Mouse (Mus musculus) hindbrain, embryonic 13.5 days (tissue): ENCODE measurements at regions not wholly inside any gene's neighbourhood (a gene's known extent, or its start where the extent isn't known, plus 50 kb on each side); places are given as distances from the start of the nearest gene placed in this dataset.

Source experiments
- ATAC-seq: fragments of 200-750 bp; cut with Nextera tagmentation; 2 replicates; pipeline ENCODE4 v1.8.0; 2017; ENCODE audit warnings: moderate TSS enrichment; ENCODE audit not compliant: low FRiP score
- H3K27ac ChIP-seq: fragments of 300-500 bp; sonication (generic); 2 replicates; pipeline ENCODE4 v1.5.1; 2015; ENCODE audit warnings: inconsistent platforms, mild to moderate bottlenecking, moderate library complexity
- H3K27me3 ChIP-seq: fragments of 300-500 bp; sonication (generic); 2 replicates; pipeline ENCODE4 v1.6.1; 2015; ENCODE audit warnings: mild to moderate bottlenecking, inconsistent platforms
- H3K36me3 ChIP-seq: fragments of 300-500 bp; sonication (generic); 2 replicates; pipeline ENCODE4 v1.6.1; 2015; ENCODE audit warnings: mild to moderate bottlenecking, inconsistent platforms
- H3K4me1 ChIP-seq: fragments of 300-500 bp; sonication (generic); replicated peaks from 2 replicates; pipeline ENCODE4 v1.6.1; 2015; ENCODE audit warnings: inconsistent platforms
- H3K4me2 ChIP-seq: fragments of 300-500 bp; sonication (generic); 2 replicates; pipeline ENCODE4 v1.6.1; 2015; ENCODE audit warnings: inconsistent platforms, mild to moderate bottlenecking, moderate library complexity
- H3K4me3 ChIP-seq: fragments of 300-500 bp; sonication (generic); 2 replicates; pipeline ENCODE4 v1.5.1; 2015; ENCODE audit warnings: mild to moderate bottlenecking, inconsistent platforms
- H3K9ac ChIP-seq: fragments of 300-500 bp; sonication (generic); 2 replicates; pipeline ENCODE4 v1.6.1; 2015; ENCODE audit warnings: mild to moderate bottlenecking, inconsistent platforms
- H3K9me3 ChIP-seq: fragments of 300-500 bp; sonication (generic); 2 replicates; pipeline ENCODE4 v1.6.1; 2016; ENCODE audit warnings: inconsistent platforms
- WGBS: fragments of 180-500 bp; shearing (Covaris S2); methylation state at CpG from one replicate; pipeline ENCODE4 v1.1.7; 2015; 5-methylcytosine and 5-hydroxymethylcytosine counted together

GRCm38 (mm10) chr1:23645093-23645492 is 116.5 kb upstream of the B3gat2 start:
- 91% methylated on average over 2 of the region's 2 CpGs for WGBS
- H3K9ac ChIP-seq = no peak overlapping the region
- no peak overlapping the region for H3K4me3 ChIP-seq
- no peaks in the 10 kb centered on the region for H3K27me3 ChIP-seq
- no peak for ATAC-seq
- H3K4me2 ChIP-seq = no peak overlapping the region
- no peaks in the 10 kb centered on the region for H3K36me3 ChIP-seq
- peaks cover 9% of the 10 kb centered on the region; the same call in 1 of the 2 replicates for H3K4me1 ChIP-seq
- no peak overlapping the region for H3K27ac ChIP-seq
- no peaks in the 10 kb centered on the region for H3K9me3 ChIP-seq

DNA sequence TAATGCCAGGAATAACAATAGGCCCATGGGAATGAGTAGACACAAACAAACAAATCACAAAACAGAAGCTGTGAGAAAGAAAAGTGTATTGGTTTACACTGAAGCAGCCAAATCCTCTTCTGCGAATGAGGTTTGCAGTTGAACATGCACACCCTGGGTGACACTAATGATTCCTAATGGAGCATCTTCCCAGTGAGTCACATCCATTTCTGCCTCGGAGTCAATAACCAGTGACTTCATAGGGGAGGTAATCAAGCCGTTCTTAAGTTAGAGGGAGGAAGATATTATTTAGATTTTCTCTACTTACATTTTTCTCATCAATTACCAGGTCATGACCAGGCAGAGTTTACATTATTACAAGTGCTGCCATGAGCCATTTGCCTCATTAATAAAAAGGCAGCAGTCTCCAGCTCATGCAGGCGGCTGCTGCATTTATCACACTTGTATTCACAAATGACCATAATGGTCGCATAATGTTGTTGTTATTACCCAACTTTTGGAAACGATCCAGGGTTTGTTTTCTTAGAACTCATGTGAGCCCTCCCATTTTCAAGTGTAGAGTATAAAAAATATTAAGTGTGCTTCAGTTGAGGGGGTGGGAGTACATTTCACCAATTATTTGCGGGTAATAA is 112.6 kb upstream of the B3gat2 start:
- no peak overlapping the region for H3K9ac ChIP-seq
- peak; percentile 57; the same call in 1 of the 2 replicates for ATAC-seq
- no peaks in the 10 kb centered on the region for H3K9me3 ChIP-seq
- no peaks in the 10 kb centered on the region for H3K27me3 ChIP-seq
- no peak overlapping the region for H3K4me3 ChIP-seq
- no peak overlapping the region for H3K27ac ChIP-seq
- no peak overlapping the region for H3K4me2 ChIP-seq
- peaks cover 9% of the 10 kb centered on the region; the same call in 1 of the 2 replicates for H3K4me1 ChIP-seq
- H3K36me3 ChIP-seq = no peaks in the 10 kb centered on the region
- WGBS = 66% methylated on average over 7 of the region's 7 CpGs

DNA sequence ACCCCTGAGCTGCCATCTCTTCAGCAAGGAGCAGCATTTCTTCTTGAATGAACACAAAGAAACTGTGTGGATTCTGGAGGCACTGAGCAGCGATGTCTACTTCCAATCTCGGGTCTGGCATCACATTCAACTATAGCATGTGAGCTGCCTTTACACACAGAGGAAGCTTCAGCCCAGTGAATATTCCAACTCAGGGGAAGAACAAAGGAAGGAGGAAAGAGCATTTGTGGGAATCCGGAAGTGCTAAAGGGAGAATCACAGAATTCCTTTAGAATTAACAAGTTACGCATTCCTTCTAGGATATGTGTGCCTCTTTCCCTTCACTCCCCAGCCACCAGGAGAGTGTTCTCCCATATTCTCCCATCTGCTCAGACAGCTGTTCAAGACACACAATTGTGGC is 111.7 kb upstream of the B3gat2 start:
- WGBS = 82% methylated on average over 4 of the region's 4 CpGs
- Histone ChIP-seq H3K4me3 (no peak overlapping the region), H3K9me3 (no peaks in the 10 kb centered on the region), H3K27ac (no peak overlapping the region), H3K36me3 (no peaks in the 10 kb centered on the region), H3K4me2 (no peak overlapping the region), H3K4me1 (peaks cover 9% of the 10 kb centered on the region; the same call in 1 of the 2 replicates), H3K9ac (no peak overlapping the region), H3K27me3 (no peaks in the 10 kb centered on the region)
- no peak for ATAC-seq

GRCm38 (mm10) chr1:23653628-23654027 is 107.9 kb upstream of the B3gat2 start:
- Histone ChIP-seq H3K36me3 (no peaks in the 10 kb centered on the region), H3K27me3 (no peaks in the 10 kb centered on the region), H3K9ac (no peak overlapping the region), H3K27ac (no peak overlapping the region), H3K4me2 (no peak overlapping the region), H3K4me1 (peaks cover 9% of the 10 kb centered on the region; the same call in 1 of the 2 replicates), H3K9me3 (no peaks in the 10 kb centered on the region), H3K4me3 (no peak overlapping the region)
- ATAC-seq = no peak
- 85% methylated on average over 4 of the region's 4 CpGs for WGBS

GRCm38 (mm10) chr1:23655768-23656167 is 105.8 kb upstream of the B3gat2 start:
- H3K27ac ChIP-seq = no peak overlapping the region
- 100% methylated on average over 1 of the region's 1 CpGs for WGBS
- no peak overlapping the region for H3K9ac ChIP-seq
- no peaks in the 10 kb centered on the region for H3K36me3 ChIP-seq
- no peaks in the 10 kb centered on the region; the same call in 1 of the 2 replicates for H3K9me3 ChIP-seq
- no peaks in the 10 kb centered on the region for H3K27me3 ChIP-seq
- H3K4me2 ChIP-seq = no peak overlapping the region
- H3K4me3 ChIP-seq = no peak overlapping the region
- no peak for ATAC-seq
- no peaks in the 10 kb centered on the region for H3K4me1 ChIP-seq

DNA sequence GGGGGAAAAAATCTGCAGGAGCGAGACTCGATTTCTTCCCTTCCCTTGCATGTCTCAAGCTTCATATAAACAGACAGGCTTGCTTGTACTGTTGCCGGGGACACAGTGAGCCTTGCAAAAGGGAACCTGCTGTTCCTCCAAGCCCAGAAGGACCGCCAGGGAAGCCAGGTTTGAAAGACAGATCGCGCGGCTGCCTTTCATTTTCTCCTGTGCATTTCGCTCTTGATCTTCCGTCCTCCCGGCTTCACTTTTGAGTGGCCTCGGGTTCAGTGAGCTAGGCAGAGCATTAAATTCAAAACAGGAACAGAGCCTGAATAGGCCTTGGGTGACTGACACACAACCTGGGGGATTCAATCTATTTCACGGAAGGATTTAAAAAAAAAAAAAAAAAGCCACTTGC is 105.3 kb upstream of the B3gat2 start:
- H3K36me3 ChIP-seq = no peaks in the 10 kb centered on the region
- no peak overlapping the region; the same call in 1 of the 2 replicates for H3K9ac ChIP-seq
- no peaks in the 10 kb centered on the region for H3K27me3 ChIP-seq
- no peak overlapping the region for H3K27ac ChIP-seq
- ATAC-seq = no peak
- no peak overlapping the region for H3K4me3 ChIP-seq
- no peaks in the 10 kb centered on the region; the same call in 1 of the 2 replicates for H3K9me3 ChIP-seq
- peak overlapping the region; percentile 29; the same call in 1 of the 2 replicates for H3K4me2 ChIP-seq
- H3K4me1 ChIP-seq = no peaks in the 10 kb centered on the region
- 51% methylated on average over 12 of the region's 12 CpGs for WGBS

GRCm38 (mm10) chr1:23656718-23657117 is 104.8 kb upstream of the B3gat2 start:
- WGBS = 62% methylated on average over 8 of the region's 8 CpGs
- Histone ChIP-seq H3K27me3 (no peaks in the 10 kb centered on the region), H3K4me1 (no peaks in the 10 kb centered on the region), H3K9ac (no peak overlapping the region), H3K4me3 (no peak overlapping the region), H3K9me3 (no peaks in the 10 kb centered on the region; the same call in 1 of the 2 replicates), H3K36me3 (no peaks in the 10 kb centered on the region), H3K27ac (no peak overlapping the region), H3K4me2 (peak overlapping the region; percentile 29; the same call in 1 of the 2 replicates)
- no peak for ATAC-seq

- peak; percentile 65; the same call in 1 of the 2 replicates for ATAC-seq
- Histone ChIP-seq H3K4me3 (no peak overlapping the region), H3K4me1 (peaks cover 7% of the 10 kb centered on the region), H3K9me3 (no peaks in the 10 kb centered on the region), H3K36me3 (no peaks in the 10 kb centered on the region), H3K9ac (no peak overlapping the region), H3K4me2 (no peak overlapping the region), H3K27me3 (no peaks in the 10 kb centered on the region), H3K27ac (peak overlapping the region; percentile 32; the same call in 1 of the 2 replicates)
- 50% methylated on average over 4 of the region's 4 CpGs for WGBS
These were observed 91.0 kb upstream of the B3gat2 start for GRCm38 (mm10) chr1:23670514-23670913.

DNA sequence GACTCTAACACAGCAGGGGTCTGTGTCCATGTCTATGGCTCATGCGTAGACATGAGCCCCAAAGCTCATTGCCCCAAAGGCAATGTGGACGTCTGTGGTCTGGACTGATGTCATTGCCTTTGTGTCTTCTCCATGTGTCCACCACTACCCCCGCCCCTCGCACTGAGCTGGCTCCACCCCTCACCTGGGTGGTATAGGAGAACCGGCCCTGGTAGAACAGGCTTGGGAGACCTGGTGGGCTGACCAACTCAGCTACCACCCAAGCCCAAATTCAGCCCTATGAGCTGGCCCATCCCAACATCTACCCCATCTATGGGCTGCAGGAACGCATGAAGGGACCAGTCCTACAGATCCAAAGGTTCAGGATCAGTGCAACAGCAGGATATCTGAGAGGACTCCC is 87.2 kb upstream of the B3gat2 start:
- Histone ChIP-seq H3K27ac (no peak overlapping the region), H3K4me3 (no peak overlapping the region), H3K27me3 (no peaks in the 10 kb centered on the region), H3K9ac (no peak overlapping the region), H3K36me3 (no peaks in the 10 kb centered on the region), H3K4me2 (no peak overlapping the region), H3K9me3 (no peaks in the 10 kb centered on the region), H3K4me1 (peaks cover 7% of the 10 kb centered on the region)
- peak; percentile 46; the same call in 1 of the 2 replicates for ATAC-seq
- WGBS = 89% methylated on average over 6 of the region's 6 CpGs

- no peaks in the 10 kb centered on the region for H3K36me3 ChIP-seq
- no peak overlapping the region for H3K4me2 ChIP-seq
- no peak overlapping the region for H3K27ac ChIP-seq
- H3K4me3 ChIP-seq = no peak overlapping the region
- WGBS = 90% methylated on average over 2 of the region's 2 CpGs
- no peaks in the 10 kb centered on the region for H3K4me1 ChIP-seq
- no peaks in the 10 kb centered on the region for H3K27me3 ChIP-seq
- no peaks in the 10 kb centered on the region for H3K9me3 ChIP-seq
- ATAC-seq = no peak
- H3K9ac ChIP-seq = no peak overlapping the region
These were observed 85.3 kb upstream of the B3gat2 start for GRCm38 (mm10) chr1:23676301-23676700.

GRCm38 (mm10) chr1:23689398-23689797 is 72.2 kb upstream of the B3gat2 start:
- peaks cover 4% of the 10 kb centered on the region; the same call in 1 of the 2 replicates for H3K4me1 ChIP-seq
- ATAC-seq = no peak
- H3K36me3 ChIP-seq = no peaks in the 10 kb centered on the region
- H3K27ac ChIP-seq = no peak overlapping the region
- no peaks in the 10 kb centered on the region for H3K9me3 ChIP-seq
- H3K4me2 ChIP-seq = no peak overlapping the region
- WGBS = 71% methylated on average over 7 of the region's 7 CpGs
- no peaks in the 10 kb centered on the region for H3K27me3 ChIP-seq
- H3K9ac ChIP-seq = no peak overlapping the region
- no peak overlapping the region for H3K4me3 ChIP-seq

DNA sequence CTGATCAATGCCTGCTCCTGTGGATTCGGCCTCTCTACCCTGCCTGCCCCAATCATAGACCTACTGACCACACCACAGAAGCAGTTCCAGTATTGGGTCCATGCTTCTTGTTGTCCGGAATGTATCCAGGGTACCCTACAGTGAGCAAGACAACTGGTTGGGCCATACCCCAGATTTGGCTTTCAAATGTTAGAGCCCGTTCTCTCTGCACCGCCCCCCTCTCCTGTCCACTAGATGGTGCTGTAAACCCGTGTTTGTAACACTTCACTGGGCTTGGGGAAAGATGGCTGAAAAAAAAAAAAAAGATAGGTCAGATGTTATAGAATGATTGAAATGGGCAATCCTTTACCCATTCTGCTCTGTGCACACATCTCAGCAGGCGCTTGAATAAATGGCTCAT is 56.1 kb upstream of the B3gat2 start:
- Histone ChIP-seq H3K27me3 (no peaks in the 10 kb centered on the region), H3K9me3 (no peaks in the 10 kb centered on the region), H3K4me3 (no peak overlapping the region), H3K4me1 (peaks cover 11% of the 10 kb centered on the region; the same call in 1 of the 2 replicates), H3K4me2 (no peak overlapping the region), H3K9ac (no peak overlapping the region), H3K27ac (no peak overlapping the region), H3K36me3 (no peaks in the 10 kb centered on the region)
- peak; percentile 80 for ATAC-seq
- WGBS = 22% methylated on average over 6 of the region's 6 CpGs

- WGBS = 32% methylated on average over 4 of the region's 4 CpGs
- Histone ChIP-seq H3K27ac (no peak overlapping the region), H3K27me3 (no peaks in the 10 kb centered on the region), H3K4me3 (no peak overlapping the region), H3K9me3 (no peaks in the 10 kb centered on the region), H3K4me1 (peaks cover 11% of the 10 kb centered on the region; the same call in 1 of the 2 replicates), H3K9ac (no peak overlapping the region), H3K4me2 (no peak overlapping the region), H3K36me3 (no peaks in the 10 kb centered on the region)
- ATAC-seq = peak; percentile 45; the same call in 1 of the 2 replicates
These were observed 55.1 kb upstream of the B3gat2 start for GRCm38 (mm10) chr1:23706450-23706849.
